Mouse (Mus musculus) Muller cell, postnatal 12 days (primary cell): ENCODE measurements around the gene Fam189a1.

Source experiments
- DNase-seq: peaks from one replicate; pipeline ENCODE4 v3.0.0-alpha.2; 2015; ENCODE audit errors: inconsistent ontology term

Fam189a1 gene

DNA sequence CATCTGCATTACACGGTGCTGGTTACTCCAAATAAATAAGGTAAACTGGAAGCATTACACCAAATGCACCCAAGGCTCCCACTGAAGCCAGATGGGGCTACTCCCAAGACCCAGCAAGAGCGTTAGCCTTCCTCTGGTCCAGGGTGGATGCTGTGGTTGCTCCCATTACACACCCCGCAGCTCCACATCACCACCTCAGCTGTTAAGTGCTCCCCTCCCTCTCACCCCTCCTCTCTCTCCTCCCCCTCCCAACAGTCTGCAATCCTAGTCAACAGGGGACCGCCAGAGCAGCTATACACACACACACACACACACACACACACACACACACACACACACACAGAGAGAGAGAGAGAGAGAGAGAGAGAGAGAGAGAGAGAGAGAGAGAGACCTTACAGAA lies 109.7 kb downstream of the Fam189a1 start:
- DNase-seq, result no peak

DNA sequence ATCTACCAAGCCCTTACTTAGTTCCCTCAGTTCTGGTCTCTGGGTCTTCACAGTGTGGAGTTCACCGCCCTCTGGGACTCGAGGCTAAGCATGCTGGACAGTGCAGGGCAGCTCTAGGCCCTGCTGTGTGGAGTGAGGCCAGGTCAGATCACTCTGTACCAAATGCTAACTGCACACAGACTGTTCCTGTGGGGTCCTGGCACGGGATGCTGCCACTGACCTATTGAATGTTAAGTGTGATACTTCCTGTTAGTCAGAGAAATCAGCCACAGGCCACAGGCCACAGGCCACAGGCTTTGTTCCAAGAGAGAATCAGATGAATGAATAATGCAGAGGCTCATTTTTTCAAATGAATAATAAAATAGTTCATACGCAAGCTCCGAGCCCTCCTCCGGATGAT lies 112.1 kb downstream of the Fam189a1 start:
- peak; percentile 86 for DNase-seq

DNA sequence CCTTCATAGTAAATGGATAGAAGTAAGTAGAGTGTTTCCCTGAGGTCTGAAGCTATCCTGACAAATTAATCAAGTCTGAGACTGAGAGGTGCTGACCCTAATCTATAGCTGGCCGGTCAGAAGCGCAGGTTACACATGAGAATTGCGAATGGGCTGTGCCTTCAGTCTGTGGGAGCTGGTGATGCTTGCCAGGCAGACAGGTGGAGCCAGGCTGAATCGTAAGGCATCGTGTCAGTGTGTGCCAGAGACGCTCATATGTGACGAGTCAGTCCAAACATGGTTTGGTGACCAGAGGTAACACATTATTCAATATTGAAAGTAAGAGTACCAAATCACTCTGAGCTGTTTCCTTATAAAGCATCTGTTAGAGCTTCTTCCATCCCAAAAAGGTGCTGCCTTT lies 115.3 kb downstream of the Fam189a1 start:
- DNase-seq, result no peak

DNA sequence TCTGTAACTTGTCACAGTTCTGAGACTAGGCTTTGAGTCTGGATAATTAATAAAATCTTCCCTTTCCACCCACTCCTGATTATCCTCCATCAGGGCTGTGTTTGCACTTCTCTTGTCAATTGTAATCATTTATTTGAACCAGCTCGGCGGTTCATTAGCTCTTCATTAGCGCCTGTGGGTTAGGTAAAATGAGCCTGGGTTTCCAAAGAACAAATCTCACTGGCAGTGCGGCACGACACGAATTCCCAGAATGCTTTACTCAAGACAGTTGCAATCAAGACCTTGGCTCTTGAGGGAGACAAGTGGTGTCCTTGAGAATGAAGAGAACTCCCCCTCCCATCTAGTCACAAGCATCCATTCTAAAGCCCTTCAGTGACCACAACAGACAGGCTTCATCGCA lies 124.6 kb downstream of the Fam189a1 start:
- DNase-seq, result peak; percentile 49

DNA sequence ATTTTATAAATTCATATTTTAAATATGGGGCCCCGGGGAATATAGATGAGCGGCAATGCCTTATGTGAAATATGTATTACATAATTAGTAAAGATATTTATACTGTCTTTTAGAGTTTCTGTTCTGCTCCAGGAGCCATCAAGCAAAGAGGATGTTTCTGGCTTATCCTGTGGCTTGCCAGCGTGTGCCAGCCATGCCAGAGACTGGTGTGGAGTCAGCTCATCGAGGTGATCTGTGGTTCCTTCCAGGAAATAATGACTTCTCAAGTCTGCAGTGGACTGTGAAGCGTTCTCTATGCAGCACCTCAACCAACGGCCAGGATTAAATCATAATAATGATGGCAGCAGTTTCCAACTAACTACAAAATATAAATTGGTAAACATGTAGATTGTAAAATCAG lies 125.2 kb downstream of the Fam189a1 start:
- DNase-seq, result no peak

DNA sequence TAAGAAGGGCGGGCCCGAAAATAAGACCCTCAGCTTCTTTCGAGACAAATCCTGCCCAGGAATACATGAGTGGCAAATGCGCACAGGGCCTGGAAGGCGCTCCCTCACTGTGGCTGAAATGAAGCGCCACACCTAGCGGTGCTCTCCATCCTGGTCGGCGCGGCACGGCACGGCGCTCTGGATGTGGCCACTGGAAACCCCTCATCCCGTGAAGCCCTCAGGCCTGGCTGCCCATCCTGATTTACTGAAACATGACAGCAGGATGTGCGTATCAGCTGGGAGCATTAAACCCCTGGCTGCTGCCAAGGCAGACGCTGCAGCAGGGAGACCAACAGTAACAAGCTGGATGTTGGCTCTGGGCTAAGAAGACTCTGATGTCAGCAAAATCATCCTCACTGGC lies 126.4 kb downstream of the Fam189a1 start:
- no peak for DNase-seq

DNA sequence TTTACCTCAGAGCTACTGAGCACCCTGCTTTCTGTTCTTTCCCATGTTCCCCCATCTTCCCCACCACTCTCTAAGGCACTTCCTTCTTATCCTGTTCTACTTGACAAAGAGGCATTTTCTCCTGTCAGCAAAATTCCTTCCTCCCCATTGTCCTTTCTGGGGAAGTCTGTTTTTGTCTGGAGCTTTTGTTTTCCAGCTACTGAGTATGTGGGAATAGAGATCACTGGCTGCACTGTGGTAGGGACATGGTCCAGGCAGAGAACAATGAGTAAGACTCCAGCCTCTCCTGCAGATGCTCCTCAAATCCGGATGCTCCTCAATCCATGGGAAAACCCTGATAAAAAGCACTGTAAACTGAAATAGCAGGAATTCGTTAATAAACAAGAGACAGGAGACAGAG lies 135.1 kb downstream of the Fam189a1 start:
- peak; percentile 50 for DNase-seq

DNA sequence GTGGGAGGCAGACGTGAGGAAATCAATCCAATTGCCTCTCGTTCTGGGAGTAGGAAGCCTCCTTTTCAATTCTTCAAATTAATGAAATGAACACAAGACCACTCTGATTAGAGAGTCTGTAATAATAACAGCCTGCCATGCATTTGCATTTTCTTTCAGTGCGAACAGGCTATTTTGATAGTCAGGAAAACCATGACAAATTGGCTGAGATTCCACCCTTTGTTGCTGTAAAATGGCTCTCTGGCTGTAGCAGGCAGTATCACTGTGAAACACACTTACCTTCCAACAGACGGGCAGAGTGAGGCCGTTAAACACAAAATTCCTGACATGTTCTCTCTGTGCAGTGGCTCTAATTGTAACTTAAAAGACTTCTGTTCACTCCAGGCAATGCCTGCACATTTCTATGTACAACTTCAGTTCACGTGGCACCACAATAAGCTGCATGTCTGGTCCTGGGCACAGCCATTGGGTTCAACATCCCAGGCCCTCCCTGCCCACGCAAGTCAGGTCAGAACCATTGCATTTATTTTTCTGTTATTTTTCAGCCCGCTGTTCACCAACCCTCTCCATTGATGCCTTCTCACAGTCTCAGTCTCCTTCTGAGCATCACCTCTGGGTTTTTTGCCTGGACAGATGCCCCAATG lies 138.2 kb downstream of the Fam189a1 start:
- no peak for DNase-seq

DNA sequence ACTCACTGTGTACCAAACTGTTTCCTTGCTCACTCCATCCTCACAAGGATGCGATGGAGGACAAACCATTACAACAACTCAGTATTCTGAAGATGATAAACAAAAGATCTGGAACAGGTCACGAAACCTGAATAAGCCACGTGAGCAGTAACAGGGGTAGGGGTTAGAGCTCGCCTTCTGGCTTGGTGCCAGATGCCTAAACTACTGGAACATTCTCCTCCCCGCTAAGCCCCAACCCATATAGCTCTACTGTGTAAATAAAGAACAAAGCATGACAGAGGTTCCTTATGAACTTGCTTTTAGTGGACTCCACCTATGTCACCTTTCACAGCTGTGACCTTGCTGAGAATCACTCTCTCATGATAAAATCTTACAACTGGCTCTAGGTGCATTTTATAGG lies 139.0 kb downstream of the Fam189a1 start:
- DNase-seq, result no peak

DNA sequence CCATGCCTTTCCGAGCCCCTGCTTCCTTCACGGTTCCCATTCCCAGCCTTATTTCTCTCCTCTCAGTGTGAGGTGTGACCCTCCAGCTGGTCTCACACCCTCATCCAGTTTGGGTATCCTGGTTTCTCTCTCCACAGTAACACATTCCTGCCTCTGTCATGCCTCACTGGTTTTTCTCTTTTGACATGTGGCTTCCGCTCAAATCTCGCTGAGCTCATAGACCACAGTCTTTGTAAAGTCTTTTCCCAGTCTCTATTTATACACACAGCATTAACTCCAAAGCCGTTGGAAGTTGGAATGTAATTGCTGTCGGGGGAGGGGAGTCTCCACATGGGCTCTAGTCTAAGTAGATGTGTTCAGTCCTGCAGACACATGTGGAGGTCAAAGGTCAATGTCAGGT lies 145.2 kb downstream of the Fam189a1 start:
- DNase-seq, result peak; percentile 90

DNA sequence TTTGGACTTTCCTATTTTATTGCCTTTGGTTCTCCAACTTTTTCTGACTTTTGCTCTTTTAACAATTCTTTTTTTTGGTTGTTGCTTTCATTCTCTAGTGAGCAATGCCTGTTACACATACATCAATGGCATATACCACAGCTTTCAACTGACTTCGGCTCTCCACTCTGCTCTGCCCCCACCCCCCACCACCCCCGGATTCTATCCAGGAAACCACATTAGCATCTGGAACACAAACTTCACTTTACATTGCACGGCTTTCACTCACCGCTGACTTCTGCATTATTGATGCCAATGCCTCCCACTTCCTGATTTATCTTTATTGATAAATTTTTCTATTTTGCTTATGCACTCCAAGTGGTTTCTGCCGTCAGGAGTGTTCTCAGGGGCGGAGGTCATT lies 146.1 kb downstream of the Fam189a1 start:
- no peak for DNase-seq

DNA sequence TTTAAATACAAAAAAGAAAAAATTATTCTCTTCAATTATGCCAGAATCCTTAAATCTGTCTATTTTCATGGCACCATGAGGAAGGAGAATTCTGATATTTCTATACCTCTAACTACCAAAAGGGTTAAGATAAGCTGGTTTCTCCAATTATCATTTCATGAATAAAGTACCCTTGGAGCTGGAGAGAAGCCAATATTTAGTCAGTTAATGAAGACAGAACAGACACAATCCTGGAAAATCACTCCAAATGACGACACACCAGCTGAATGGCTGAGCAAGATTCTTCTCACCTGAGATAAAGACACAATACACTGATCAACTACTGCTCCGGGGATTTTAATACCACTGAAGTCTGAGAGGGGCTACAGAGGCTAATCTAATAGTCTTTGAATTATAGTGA lies 150.6 kb downstream of the Fam189a1 start:
- DNase-seq, result no peak

DNA sequence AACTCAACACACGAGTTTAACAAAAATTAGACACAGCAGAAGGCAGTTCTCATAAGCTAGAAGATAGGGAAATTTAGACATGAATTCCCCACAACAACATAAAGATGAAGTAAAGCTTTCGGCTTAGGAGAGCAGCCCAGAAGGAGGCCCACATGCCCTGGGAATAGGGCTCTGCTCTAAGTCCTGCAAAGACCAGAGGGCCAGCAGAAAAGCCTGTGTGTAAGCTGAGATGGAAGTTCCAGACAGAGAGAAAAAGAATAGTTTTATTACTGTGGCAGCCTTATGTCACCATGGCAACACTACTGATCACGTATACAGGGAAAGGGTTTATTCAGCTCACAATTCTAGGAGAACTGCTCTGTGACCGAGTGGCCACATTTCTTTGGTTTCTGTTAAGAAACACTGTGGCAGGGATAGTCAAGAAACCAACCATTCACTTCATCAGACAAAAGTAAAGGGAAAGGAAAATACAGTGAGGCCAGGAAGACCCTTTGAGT lies 156.6 kb downstream of the Fam189a1 start:
- no peak for DNase-seq

DNA sequence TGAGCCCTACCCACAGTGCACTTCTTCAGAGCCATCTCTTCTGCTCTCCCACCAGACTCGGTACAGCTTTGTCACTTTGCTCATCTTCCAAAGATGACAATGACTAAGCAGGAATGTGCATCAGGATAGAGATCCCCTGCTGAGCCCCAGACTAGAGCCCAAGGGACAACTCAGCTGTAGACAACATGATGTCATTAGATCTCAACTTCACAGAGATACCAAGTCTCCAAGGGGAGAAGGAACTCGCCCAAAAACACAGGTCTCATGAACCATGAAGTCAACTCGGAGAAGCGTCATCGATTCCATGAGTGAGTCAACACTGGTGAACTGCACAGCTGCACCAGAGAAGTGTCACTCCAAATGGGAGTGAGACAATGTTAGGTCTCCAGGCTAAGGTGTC lies 158.6 kb downstream of the Fam189a1 start:
- DNase-seq, result peak; percentile 41

DNA sequence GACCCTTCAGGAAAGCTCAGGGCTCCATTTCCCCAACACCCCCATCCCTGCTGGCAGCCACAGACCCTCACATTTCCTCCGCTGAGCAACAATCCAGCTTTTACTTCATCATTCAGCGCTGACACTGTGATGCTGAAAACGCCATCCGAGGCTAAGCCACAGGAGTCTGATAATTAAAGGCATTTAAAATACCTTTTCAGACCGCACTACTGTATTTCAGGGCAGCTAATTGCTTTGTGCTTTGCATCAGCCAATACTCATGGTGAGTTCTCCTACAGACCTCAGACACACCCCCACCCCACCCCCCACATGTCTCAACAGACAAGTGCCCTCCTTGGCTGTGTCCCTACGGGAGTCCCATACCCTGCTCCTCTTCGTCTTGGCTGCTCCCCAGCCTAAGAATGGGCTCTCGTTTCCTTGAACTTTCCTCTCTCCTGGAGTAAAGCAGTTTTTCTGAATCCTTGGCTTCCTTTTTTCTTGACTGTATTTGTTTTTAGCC lies 160.4 kb downstream of the Fam189a1 start:
- DNase-seq, result peak; percentile 7

DNA sequence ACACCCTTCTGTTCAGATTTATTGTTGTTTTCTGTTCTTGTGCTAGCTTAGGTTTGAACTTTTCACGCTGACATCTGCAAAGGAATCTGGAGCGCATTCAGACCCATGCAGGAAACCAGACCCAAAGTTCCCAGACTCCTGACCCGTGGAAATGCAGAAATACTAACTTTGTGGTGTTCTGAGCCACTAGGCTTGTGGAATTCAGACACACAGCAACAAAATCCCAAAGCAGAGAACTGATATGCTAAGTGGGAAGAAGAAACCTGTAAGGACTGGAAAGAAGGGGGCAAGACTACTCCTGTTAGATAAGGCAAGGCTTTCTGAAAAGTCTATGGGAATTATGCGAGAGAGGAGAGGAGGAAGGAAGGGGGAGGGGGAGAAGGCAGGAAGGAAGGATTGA lies 167.0 kb downstream of the Fam189a1 start:
- DNase-seq, result no peak

DNA sequence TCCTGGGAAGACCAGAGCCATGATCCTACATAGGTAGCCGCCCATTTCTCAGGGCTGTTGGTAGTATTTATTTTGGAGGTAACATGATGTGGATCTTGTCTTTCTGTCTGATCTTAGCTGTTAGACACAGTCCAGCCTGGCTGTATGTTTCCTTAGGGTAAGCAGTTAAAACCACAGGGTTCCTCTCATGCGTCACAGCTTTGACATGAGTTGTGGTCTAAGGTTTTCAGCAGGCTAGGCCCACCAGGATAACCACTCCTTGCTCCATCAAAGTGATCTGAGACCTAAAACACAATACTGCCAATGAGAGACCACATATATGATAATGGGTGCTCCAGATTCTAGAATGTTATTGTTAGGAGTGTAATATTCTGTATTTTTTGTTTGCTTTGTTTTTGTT lies 168.4 kb downstream of the Fam189a1 start:
- DNase-seq, result no peak

DNA sequence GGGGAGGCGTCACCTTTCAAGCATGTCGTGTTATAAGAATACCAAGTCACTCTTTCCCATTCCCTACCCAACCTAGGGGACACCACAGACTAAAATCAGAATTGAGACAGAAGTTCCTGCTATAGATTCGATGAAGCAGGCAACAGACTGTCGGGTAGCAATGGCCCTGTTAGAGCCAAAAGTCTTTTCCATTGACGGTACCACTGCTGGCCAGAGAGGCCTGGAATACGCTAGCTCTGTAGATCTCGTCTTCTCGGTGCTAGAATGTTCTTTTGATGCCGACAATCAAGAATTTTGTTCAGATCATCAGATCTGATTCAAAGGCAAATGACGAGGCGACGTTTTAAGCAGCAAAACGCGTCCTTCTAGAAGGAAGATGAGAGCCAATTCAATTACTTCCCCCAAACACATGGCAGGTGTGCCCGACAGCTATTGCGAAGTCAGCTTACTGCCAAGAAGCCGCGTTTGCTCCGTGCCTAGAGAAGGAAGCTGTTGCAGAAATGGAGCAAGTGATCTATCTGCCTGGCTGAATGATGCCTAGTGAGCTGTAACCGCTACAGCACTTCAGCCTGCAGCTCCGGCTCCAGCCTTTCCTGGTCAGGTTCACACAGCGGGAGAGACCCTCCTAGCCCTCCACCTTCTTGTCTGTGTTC lies 171.8 kb downstream of the Fam189a1 start:
- no peak for DNase-seq

DNA sequence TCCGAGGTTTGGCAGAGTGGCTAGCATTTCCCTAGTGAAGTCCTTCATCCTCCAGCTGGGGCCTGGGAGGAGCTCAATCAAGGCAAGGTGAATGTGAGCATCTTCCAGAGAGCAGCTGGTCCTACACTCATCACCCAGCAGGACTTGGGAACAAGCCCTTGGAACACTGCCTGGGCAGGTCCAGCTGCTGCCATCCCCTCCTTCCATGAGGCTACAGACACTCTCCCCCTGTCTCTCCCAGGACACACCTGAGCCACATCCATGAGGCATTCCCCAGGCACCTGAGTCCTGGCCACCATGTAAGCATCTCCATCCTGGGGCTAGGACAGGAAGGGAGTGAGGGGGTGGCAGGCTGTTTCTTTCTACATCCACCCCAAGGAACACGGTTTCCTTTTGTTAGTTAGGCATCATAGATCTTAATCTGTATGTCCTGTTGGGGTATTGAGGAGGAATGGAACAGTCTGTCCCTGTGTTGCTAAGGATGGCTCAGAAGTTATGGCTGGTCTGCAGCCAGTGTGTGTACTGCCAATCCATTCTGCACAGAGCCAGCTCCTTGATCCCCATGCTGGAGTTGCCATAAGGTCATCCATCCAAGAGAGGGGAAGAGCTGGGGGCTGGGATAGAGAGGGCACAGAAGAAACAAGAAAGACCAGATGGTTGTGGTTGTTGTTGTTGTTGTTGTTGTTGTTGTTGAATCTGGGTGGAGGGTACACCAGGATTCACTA lies 174.7 kb downstream of the Fam189a1 start:
- no peak for DNase-seq

DNA sequence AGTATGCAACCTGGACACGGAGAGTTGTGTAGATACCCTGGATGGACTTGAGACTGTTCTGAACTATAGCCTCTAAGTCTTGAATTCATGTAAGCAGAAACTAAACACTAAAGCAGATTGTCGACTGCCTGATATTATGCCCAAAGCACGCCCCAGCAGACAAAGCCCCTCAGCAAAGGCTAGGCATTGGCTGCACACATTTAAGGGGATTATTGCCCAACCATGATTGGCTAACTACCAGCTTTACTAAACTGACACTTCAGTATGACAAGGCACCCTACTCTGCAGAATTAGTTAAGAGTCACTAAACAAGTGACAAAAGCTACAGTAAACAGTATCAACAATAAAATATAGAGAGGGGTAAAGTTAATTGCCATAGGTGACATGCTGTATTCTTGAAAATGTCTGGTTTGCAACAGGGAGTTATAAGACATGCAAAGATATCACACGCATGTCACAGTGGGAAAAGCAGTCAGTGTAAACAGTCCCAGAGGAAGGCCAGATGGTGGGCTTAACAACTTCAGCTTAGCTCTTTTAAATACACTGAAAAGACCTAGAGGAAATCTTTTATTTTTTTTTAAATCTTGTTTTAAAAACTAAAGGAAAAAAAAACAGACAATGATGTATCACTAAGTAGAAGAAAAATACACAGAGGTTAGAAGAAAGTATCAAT lies 182.6 kb downstream of the Fam189a1 start:
- DNase-seq, result no peak

DNA sequence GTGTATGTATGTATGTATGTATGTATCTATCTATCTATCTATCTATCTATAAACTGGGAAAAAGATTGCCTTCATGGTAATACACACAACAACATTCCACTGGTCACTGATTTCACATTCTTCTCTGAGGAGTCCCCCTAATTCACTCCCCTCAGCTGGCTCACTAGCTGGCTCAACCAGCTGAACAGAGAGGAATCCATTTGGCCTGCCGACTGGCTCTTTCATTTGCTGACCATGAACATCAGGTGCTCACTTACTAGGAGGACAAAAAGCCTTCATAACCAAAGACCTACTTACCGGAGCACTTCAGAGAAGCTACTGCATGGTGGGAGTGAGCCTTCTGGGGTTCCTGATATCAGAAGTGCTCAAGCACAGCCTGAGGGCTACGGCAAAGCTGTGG lies 194.2 kb downstream of the Fam189a1 start:
- no peak for DNase-seq

DNA sequence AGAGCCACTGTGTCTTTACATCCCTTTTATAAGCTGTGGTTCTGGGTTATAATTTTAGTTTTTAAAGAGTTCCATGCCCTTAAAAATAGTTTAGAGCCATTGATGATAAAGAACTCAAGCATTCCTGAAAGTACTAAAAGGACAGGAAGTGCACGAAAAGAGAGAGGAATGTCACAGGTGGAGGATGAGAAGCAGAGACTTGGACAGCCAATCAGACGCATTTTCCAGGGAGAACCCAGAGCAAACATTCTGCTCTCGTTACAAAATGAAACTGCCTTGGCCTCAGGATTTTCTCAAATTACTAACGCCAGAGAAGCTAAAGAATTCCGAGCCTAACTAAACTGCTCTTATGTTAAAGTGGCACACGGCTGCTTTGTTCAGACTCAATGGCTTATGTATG lies 197.3 kb downstream of the Fam189a1 start:
- peak; percentile 27 for DNase-seq
